Mouse (Mus musculus) limb, embryonic 12.5 days (tissue): ENCODE measurements around the gene Fbf1. TPM values are rescaled to one million over a fixed set of nuclear protein-coding genes. Genes with fewer than 3 reads are reported as not detected.

ENCODE experiments used
- ATAC-seq: fragments of 200-750 bp; cut with Nextera tagmentation; 2 replicates; pipeline ENCODE4 v1.8.0; 2017; ENCODE audit warnings: low read depth, moderate TSS enrichment; ENCODE audit not compliant: insufficient number of reproducible peaks, insufficient read depth, low FRiP score, low TSS enrichment
- H3K27ac ChIP-seq: fragments of 300-500 bp; sonication (generic); 2 replicates; pipeline ENCODE4 v1.5.1; 2016; ENCODE audit warnings: mild to moderate bottlenecking, moderate library complexity
- H3K27me3 ChIP-seq: fragments of 300-500 bp; sonication (generic); 2 replicates; pipeline ENCODE4 v1.6.1; 2016; ENCODE audit warnings: mild to moderate bottlenecking, moderate library complexity
- H3K36me3 ChIP-seq: fragments of 300-500 bp; sonication (generic); 2 replicates; pipeline ENCODE4 v1.6.1; 2016; ENCODE audit warnings: mild to moderate bottlenecking, moderate library complexity
- H3K4me1 ChIP-seq: fragments of 300-500 bp; sonication (generic); replicated peaks from 2 replicates; pipeline ENCODE4 v1.6.1; 2016
- H3K4me2 ChIP-seq: fragments of 300-500 bp; sonication (generic); 2 replicates; pipeline ENCODE4 v1.6.1; 2016; ENCODE audit warnings: mild to moderate bottlenecking, moderate library complexity
- H3K4me3 ChIP-seq: fragments of 300-500 bp; sonication (generic); replicated peaks from 2 replicates; pipeline ENCODE4 v1.5.1; 2016; ENCODE audit warnings: mild to moderate bottlenecking
- H3K9ac ChIP-seq: fragments of 300-500 bp; sonication (generic); replicated peaks from 2 replicates; pipeline ENCODE4 v1.6.1; 2016; ENCODE audit warnings: mild to moderate bottlenecking, moderate library complexity
- H3K9me3 ChIP-seq: fragments of 300-500 bp; sonication (generic); 2 replicates; pipeline ENCODE4 v1.6.1; 2016; ENCODE audit warnings: mild to moderate bottlenecking, moderate library complexity
- WGBS: fragments of 180-500 bp; shearing (Covaris S2); methylation state at CpG from one replicate; pipeline ENCODE4 v1.1.7; 2016; 5-methylcytosine and 5-hydroxymethylcytosine counted together
- polyA plus RNA-seq: library from polyadenylated mRNA; unstranded; fragments of >200 nt; fragmentation: Nextera tagmentation; extraction: Ambion mirVana; gene quantifications from 2 replicates; pipeline ENCODE4 v1.2.1, GENCODE M21; 2016

Gene Fbf1
- polyA plus RNA-seq, 1 experiment from 2014 or later, result 54.0 TPM

- peaks cover 92% of the 10 kb centered on the region for H3K36me3 ChIP-seq
- H3K4me2 ChIP-seq, result no peak overlapping the region
- H3K27ac ChIP-seq, result no peak overlapping the region
- H3K27me3 ChIP-seq, result no peaks in the 10 kb centered on the region
- H3K9ac ChIP-seq, result no peak overlapping the region
- H3K4me1 ChIP-seq, result no peaks in the 10 kb centered on the region
- WGBS, result 89% methylated on average over 20 of the region's 20 CpGs
- ATAC-seq, result no peak
- no peak overlapping the region for H3K4me3 ChIP-seq
- H3K9me3 ChIP-seq, result no peaks in the 10 kb centered on the region
These were observed 10.6 kb upstream of the Fbf1 start for GRCm38 (mm10) chr11:116178411-116179121.

DNA sequence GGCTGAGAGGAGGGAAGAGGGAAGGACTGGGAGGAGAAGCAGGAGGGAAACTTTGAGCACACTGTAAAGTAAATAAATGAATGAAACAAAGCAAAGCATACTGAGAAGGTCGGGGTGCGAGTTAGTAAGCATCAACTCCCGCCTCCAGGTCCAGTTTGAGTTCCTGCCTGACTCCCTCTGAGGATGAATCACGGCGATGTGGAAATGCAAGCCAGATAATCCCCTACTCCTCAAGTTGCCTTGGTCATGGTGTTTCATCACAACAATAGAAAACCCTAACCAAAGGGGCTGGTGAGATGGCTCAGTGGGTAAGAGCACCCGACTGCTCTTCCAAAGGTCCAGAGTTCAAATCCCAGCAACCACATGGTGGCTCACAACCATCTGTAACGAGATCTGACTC lies 8.0 kb upstream of the Fbf1 start:
- no peak for ATAC-seq
- 88% methylated on average over 7 of the region's 7 CpGs for WGBS
- Histone ChIP-seq H3K27me3 (no peaks in the 10 kb centered on the region), H3K4me2 (no peak overlapping the region), H3K4me3 (no peak overlapping the region), H3K9ac (no peak overlapping the region), H3K27ac (no peak overlapping the region), H3K9me3 (no peaks in the 10 kb centered on the region), H3K4me1 (no peaks in the 10 kb centered on the region), H3K36me3 (peaks cover 88% of the 10 kb centered on the region)

GRCm38 (mm10) chr11:116174775-116175448 lies 6.9 kb upstream of the Fbf1 start:
- no peaks in the 10 kb centered on the region for H3K9me3 ChIP-seq
- H3K36me3 ChIP-seq, result peaks cover 78% of the 10 kb centered on the region
- no peaks in the 10 kb centered on the region for H3K4me1 ChIP-seq
- H3K9ac ChIP-seq, result no peak overlapping the region
- no peaks in the 10 kb centered on the region for H3K27me3 ChIP-seq
- no peak for ATAC-seq
- no peak overlapping the region for H3K4me2 ChIP-seq
- H3K27ac ChIP-seq, result no peak overlapping the region
- H3K4me3 ChIP-seq, result no peak overlapping the region
- 91% methylated on average over 22 of the region's 22 CpGs for WGBS

- Histone ChIP-seq H3K4me1 (peaks cover 4% of the 10 kb centered on the region; the same call in 1 of the 2 replicates), H3K9ac (no peak overlapping the region), H3K4me2 (no peak overlapping the region), H3K4me3 (no peak overlapping the region), H3K27ac (no peak overlapping the region), H3K36me3 (peaks cover 50% of the 10 kb centered on the region), H3K9me3 (no peaks in the 10 kb centered on the region), H3K27me3 (no peaks in the 10 kb centered on the region)
- WGBS, result 89% methylated on average over 2 of the region's 2 CpGs
- ATAC-seq, result no peak
These were observed 4.0 kb upstream of the Fbf1 start for GRCm38 (mm10) chr11:116171959-116172358.

DNA sequence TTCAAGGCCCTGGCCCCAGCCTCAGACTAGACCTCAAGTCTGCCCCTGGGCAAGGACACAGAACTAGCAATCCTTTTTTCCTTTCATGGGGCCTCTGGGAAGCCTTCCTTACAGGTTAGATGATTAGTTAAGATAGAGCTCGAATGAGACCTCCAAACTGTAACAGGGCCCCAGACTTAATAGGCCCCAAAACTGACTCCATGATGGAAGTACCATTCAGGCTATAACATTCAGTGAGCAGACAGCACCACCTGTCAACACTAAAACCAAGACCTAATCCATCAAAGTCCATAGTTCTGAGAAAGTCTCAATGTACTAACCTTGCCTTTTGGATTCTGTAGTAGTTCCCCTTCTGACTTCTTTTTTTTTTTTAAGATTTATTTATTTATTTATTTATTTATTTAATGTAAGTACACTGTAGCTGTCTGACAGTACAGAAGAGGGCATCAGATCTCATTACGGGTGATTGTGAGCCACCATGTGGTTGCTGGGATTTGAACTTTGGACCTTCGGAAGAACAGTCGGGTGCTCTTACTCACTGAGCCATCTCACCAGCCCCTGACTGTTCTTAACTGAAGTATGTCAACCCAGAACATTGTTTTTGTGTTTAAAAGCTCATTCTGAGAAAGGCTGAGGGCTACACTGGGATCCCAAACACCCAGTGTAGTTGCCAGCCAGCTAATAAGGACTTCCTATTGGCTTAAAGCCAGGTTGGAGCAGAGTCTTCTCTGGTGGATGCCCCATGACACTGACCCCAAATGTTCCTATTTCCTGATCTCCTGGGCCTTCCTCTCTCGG lies 2.2 kb upstream of the Fbf1 start:
- Histone ChIP-seq H3K4me1 (peaks cover 12% of the 10 kb centered on the region), H3K36me3 (peaks cover 42% of the 10 kb centered on the region), H3K27ac (no peak overlapping the region), H3K27me3 (no peaks in the 10 kb centered on the region), H3K9ac (no peak overlapping the region), H3K9me3 (no peaks in the 10 kb centered on the region), H3K4me3 (no peak overlapping the region), H3K4me2 (no peak overlapping the region)
- ATAC-seq, result no peak
- WGBS, result 84% methylated on average over 5 of the region's 5 CpGs

GRCm38 (mm10) chr11:116169214-116169613 lies 1.2 kb upstream of the Fbf1 start:
- no peak overlapping the region for H3K4me3 ChIP-seq
- H3K27me3 ChIP-seq, result no peaks in the 10 kb centered on the region
- WGBS, result 85% methylated on average over 3 of the region's 3 CpGs
- no peak overlapping the region for H3K4me2 ChIP-seq
- H3K9ac ChIP-seq, result no peak overlapping the region
- H3K36me3 ChIP-seq, result peaks cover 42% of the 10 kb centered on the region
- H3K9me3 ChIP-seq, result no peaks in the 10 kb centered on the region
- H3K4me1 ChIP-seq, result peaks cover 12% of the 10 kb centered on the region
- H3K27ac ChIP-seq, result no peak overlapping the region
- no peak for ATAC-seq

DNA sequence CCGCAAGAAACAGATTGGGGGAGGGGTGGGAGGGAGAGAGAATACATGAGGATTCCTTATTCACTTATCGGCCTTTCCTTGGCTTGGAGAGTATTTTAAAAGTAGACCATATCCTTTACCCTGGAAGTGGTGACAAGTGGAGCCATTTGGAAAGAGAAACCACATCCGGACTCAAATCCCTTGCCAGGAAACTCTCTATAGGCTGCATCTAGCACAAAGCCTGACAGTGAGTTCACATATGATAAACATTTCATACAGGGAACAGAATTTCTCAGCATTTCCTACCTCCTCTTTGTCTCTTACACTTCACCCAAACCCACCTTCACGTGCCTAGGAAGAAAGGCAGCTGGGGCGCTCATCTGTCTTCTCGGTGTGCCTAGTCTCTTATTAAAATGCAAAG lies 734 bp downstream of the Fbf1 start:
- ATAC-seq, result no peak
- WGBS, result 12% methylated on average over 6 of the region's 6 CpGs
- peak overlapping the region; percentile 78 for H3K4me2 ChIP-seq

DNA sequence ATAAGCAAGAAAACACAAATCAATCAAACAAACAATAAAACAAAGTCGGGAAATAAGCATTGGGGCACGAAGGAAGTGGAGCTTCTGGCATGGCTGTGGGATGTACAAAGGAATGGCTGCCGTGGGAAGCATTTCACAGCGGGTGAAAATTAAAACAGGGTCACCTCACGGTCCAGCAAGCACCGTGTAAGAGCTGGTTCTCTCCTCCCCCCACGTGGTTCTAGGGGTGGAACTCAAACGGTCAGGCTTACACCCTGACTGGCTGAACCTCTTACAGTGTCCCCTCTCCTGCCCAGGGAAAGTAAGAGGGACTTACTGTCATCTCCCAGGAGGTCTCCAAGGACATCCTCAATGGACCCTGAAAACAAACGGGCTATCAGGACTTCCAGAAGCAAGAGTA lies 5.0 kb downstream of the Fbf1 start:
- Histone ChIP-seq H3K9me3 (no peaks in the 10 kb centered on the region), H3K4me2 (no peak overlapping the region), H3K36me3 (peaks cover 66% of the 10 kb centered on the region), H3K27me3 (no peaks in the 10 kb centered on the region), H3K4me3 (no peak overlapping the region), H3K4me1 (peaks cover 16% of the 10 kb centered on the region), H3K27ac (no peak overlapping the region), H3K9ac (no peak overlapping the region)
- no peak for ATAC-seq
- WGBS, result 41% methylated on average over 9 of the region's 9 CpGs

More for the DNA sequence above, 734 bp downstream of the Fbf1 start:
- peaks cover 31% of the 10 kb centered on the region for H3K36me3 ChIP-seq
- peaks cover 14% of the 10 kb centered on the region for H3K4me1 ChIP-seq
- H3K9ac ChIP-seq, result peak overlapping the region; percentile 87
- peak overlapping the region; percentile 58 for H3K4me3 ChIP-seq
- H3K27me3 ChIP-seq, result no peaks in the 10 kb centered on the region
- no peaks in the 10 kb centered on the region for H3K9me3 ChIP-seq
- peak overlapping the region; percentile 92 for H3K27ac ChIP-seq

GRCm38 (mm10) chr11:116162146-116162545 lies 5.8 kb downstream of the Fbf1 start:
- H3K4me1 ChIP-seq, result peaks cover 13% of the 10 kb centered on the region
- WGBS, result 80% methylated on average over 10 of the region's 10 CpGs
- peaks cover 74% of the 10 kb centered on the region for H3K36me3 ChIP-seq
- no peak overlapping the region for H3K4me3 ChIP-seq
- H3K9ac ChIP-seq, result no peak overlapping the region
- ATAC-seq, result no peak
- no peak overlapping the region for H3K27ac ChIP-seq
- no peaks in the 10 kb centered on the region for H3K27me3 ChIP-seq
- no peak overlapping the region for H3K4me2 ChIP-seq
- H3K9me3 ChIP-seq, result no peaks in the 10 kb centered on the region

GRCm38 (mm10) chr11:116161312-116161711 lies 6.7 kb downstream of the Fbf1 start:
- Histone ChIP-seq H3K9me3 (no peaks in the 10 kb centered on the region), H3K36me3 (peaks cover 83% of the 10 kb centered on the region), H3K9ac (no peak overlapping the region; the same call in 1 of the 2 replicates), H3K4me1 (peaks cover 5% of the 10 kb centered on the region), H3K4me3 (no peak overlapping the region), H3K27me3 (no peaks in the 10 kb centered on the region), H3K4me2 (no peak overlapping the region), H3K27ac (no peak overlapping the region)
- WGBS, result 62% methylated on average over 12 of the region's 12 CpGs
- no peak for ATAC-seq

- H3K4me3 ChIP-seq, result no peak overlapping the region
- no peak overlapping the region for H3K9ac ChIP-seq
- ATAC-seq, result no peak
- WGBS, result 92% methylated on average over 2 of the region's 2 CpGs
- no peaks in the 10 kb centered on the region for H3K9me3 ChIP-seq
- H3K4me2 ChIP-seq, result no peak overlapping the region
- no peaks in the 10 kb centered on the region for H3K27me3 ChIP-seq
- H3K27ac ChIP-seq, result no peak overlapping the region
- H3K36me3 ChIP-seq, result peaks cover 100% of the 10 kb centered on the region
- no peaks in the 10 kb centered on the region for H3K4me1 ChIP-seq
These were observed 17.0 kb downstream of the Fbf1 start for GRCm38 (mm10) chr11:116150960-116151359.
